Mouse (Mus musculus) retina, embryonic 14.5 days (tissue): ENCODE results near the gene Tnfrsf25.

Experiments
- DNase-seq: peaks from one replicate; pipeline ENCODE4 v3.0.0-alpha.2; 2015; ENCODE audit warnings: low spot score

Gene Tnfrsf25

DNA sequence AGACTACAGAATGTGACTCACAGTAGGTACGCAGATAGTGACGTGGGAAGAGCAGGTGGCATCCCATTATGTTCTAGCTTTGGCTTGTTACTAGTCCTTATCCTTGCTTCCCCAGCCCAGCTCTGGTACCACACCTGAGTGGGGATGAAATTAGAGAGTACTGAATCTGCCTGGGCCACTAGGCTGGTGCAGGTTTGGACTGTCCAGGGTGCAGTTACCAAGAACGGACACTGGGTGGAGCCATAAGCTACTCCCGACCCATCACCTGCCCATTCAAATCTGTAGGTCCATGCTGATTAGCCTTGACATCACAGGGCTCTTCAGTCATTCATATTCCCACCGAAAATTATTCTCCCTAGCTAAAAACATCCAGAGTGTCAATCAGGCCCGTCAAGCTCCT lies 24.7 kb downstream of the Tnfrsf25 start:
- peak; percentile 81 for DNase-seq

DNA sequence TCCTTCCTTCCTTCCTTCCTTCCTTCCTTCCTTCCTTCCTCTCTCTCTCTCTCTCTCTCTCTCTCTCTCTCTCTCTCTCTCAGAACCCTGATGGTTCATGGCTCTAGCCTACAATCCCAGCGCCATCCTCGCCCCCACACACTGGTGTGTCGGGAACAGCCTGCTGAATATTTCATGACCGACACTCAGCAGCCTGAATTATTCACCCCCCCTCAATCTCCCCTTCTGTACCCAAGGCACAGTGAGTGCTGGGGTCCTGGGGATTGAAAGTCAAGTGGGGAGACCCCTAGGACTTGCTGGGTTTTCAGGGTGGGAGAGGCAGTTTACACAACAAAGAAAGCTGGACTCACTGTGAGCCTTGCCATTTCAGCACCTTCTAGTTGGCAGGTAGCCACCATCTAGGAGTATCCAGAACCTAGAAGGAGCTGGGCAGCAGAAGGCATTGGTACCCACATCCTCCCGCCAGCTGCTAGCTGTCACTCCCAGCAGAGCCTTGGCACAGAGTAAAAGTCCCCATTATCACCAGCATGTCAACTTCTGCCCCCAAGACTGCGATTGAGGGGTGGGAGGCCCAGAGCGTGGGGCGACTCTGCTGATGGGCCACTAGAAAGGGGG lies 25.9 kb downstream of the Tnfrsf25 start:
- DNase-seq: no peak

DNA sequence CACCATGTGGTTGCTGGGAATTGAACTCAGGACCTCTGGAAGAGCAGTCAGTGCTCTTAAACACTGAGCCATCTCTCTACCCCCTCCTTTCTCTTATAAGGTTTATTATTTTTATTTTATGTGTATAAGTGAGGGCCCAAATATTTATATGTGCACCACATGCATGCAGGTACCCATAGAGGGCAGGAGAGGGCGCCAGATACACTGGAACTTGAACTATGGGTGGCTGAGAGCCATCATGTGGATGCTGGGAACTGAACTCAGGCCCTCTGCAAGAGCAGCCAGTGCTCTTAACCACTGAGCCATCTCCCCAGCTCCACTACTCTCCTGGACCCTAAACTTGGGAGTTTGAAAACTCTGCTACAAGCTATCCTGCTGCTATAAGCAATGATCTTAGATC lies 27.9 kb downstream of the Tnfrsf25 start:
- DNase-seq: no peak

DNA sequence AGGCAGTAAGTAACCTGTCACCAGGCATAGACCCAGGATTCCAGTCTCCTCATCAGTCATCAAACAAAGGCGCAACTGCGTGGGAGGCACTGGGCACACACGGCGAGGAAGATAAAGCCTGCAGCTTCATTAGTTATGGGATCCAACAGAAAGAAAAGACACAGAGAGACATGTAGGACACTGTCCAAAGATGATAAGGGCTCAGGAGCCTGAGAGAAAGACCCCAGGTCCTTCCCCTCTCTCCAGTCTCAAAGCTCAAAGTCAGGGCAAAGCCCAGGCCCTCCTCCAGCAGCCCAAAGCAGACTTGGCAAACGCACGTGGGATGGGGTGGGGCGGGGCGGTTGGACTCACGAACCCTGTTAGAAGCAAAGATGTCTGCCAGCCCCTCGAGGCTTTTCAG lies 29.7 kb downstream of the Tnfrsf25 start:
- DNase-seq: no peak

DNA sequence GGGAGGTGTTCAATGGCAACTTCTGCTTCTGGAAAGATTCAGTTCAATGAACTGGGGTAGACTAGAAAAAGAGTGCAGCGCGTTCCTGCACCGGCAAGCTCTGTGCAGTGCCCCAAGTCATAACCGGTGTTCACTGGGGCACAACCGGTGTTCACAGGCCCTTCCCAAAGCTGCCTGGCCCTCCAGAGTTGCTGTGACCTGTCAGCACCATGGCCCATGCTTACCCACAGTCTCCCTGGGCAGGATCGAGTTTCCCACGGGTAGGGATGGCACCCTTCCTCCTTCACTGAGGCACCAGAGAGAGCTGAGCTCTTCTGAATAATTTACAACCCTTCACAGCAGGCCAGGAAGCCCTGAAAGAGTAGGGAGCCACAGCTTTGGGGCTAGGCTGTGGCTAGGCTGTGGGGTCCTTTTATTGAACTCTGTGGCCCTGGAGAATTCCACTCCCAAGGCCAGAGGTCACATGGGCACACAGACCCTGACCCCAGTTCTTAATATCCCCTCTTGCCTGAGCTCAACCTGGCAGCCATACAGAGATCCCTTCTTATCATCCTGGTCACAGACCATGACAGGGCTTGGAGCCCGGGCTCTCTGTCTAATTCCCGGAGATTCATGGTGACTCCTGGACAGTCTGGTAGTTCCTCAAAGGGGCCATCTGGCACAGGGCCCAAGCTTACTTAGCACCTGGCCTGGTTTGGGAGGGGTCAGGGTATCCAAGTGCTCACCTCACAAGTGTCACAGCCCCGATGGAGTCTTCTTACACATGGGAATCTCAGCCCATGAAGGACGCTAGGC lies 30.5 kb downstream of the Tnfrsf25 start:
- DNase-seq: no peak

DNA sequence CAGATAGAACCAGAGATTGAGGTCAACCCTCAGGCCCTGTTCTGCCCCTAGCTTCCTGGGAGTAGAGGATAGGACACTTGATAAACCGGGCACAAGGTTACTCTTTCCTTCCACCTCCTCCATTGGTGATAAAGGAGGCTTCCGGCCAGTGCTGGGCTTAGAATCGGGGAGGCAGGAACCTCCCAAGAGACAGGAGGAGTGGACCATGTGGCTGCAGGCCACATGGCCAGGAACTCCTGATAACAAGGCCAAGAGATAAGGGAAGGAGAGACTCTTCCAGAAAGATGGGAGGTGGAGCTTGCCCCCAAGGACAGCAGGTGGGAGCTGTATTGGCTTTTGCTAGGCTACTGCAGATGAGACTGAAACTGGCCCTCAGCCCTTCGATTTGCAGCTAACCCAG lies 34.8 kb downstream of the Tnfrsf25 start:
- DNase-seq: no peak

DNA sequence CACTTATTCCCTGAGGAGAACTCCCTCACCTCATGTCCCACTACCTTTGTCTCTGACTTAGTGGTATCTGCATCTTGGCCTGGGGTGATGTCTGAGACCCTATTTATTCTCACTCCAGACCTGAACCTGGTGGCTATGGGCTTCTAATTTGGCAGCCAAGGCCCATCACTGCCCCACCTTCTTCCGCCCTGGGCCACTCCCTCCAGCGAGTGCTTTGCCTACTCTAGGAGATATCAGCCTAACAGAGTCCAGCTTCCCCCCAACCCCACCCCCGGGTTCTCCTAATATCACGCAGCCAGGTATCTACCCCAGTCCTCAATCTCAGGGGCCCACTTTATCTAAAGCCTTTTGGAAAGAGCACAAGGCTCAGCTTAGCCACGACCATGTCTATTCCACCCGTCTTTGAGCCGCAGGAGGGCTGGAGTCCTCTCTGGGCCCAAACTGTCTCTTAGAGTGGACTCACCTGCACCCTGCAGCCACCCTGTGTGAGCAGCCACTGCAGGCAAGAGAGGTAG lies 35.8 kb downstream of the Tnfrsf25 start:
- no peak for DNase-seq

DNA sequence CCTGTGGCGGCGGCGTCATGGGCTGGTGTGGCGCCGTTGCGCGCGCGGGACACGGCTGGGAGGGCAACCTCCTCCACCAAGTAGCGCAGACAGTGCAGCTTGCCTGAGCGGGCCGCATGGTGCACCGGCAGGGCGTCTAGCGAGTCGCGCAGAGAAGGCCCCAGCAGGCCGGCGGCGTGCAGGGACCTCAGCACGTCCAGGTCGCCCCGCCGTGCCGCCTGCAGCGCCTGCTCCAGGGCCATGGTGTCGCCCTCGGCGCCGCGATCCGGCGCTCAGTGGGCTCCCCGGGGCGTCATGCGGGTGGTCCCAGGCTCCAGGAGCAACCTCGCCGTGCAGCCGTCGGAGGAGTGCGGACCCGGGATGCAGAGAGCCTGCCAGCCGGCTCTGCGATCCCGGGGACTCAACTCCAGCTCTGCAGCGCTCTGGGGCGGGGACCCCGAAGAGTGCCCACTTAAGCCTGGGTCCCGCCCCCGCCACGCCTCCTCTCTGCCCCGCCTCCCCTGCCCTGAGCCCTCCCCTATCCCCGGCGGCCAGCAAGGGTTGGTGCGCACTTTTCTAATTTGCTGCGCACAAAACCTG lies 36.3 kb downstream of the Tnfrsf25 start, which contains the start of gene Espn:
Gene Espn, minus strand, starts transcription at position 406 of the 579 bp plus-strand sequence.
- peak; percentile 74 for DNase-seq

DNA sequence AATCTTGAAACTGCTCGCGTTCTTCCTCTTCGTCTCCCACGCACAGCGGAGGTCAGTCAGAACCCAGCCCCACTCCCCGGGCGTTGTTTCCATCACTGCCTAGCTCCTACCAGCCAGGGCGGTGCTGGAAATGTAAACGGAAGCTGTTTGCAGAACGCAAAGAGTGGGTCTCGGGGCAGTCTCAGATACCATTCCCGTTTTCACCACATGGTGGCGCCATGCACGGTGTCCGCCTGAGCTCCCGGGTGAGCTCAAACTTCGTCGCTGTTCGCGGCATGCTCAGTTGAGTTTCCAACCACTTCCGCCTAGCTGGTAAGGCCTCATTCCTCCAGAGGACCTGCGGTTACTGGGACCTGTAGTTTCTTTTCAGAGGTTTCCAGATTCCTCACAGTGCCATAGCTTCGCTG lies 38.0 kb downstream of the Tnfrsf25 start:
- peak; percentile 93 for DNase-seq

DNA sequence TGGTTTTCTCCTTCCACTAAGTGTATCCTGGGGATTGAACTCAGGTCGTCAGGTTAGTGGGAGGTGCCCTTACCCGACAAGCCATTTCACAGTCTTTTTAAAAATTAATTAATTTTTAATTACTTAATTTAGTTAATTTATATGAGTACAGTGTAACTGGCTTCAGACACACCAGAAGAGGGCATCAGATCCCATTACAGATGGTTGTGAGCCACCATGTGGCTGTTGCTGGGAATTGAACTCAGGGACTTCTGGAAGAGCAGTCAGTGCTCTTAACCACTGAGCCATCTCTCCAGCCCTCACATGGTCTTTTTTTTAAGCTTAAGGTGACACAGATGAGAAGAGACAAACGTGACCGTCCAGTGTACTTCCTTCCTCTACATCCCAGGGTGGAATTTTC lies 39.3 kb downstream of the Tnfrsf25 start:
- DNase-seq: no peak

DNA sequence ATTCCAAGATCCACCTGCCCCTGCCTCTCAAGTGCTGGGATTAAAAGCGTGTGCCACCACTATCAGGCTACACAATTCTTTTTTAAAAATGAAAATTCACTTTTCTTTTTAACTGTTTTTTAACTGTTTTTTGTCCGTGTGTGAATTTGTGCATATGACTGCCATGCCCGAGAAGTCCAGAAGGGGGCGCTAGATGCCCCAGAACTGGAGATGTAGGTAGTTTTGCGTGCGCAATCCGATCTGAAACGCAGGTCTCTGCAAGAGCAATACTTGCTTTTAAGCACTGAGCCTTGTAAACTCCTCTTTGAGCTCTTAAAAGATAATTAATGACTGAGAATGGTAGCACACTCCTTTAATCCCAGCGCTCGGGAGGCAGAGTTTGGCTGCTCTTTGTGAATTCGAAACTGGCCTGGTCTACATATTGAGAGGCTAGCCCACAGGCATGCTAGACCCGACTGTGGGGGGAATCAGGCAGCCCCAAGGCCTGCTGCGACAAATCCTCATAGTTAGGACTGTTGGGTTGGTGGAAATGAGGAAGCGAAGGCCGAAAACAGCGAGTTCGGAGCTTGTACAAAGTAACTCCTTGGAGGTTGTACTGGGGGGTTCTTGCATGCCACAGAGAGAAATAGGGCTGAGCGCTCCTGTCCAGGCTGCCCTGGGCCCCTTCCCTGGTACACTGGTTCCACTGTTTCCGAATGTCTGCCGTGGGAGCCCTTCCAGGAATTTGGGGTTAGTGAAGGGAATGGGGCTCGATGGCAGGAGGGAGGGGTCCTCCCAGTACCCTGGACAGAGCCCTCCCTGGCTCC lies 42.2 kb downstream of the Tnfrsf25 start:
- DNase-seq: peak; percentile 77

DNA sequence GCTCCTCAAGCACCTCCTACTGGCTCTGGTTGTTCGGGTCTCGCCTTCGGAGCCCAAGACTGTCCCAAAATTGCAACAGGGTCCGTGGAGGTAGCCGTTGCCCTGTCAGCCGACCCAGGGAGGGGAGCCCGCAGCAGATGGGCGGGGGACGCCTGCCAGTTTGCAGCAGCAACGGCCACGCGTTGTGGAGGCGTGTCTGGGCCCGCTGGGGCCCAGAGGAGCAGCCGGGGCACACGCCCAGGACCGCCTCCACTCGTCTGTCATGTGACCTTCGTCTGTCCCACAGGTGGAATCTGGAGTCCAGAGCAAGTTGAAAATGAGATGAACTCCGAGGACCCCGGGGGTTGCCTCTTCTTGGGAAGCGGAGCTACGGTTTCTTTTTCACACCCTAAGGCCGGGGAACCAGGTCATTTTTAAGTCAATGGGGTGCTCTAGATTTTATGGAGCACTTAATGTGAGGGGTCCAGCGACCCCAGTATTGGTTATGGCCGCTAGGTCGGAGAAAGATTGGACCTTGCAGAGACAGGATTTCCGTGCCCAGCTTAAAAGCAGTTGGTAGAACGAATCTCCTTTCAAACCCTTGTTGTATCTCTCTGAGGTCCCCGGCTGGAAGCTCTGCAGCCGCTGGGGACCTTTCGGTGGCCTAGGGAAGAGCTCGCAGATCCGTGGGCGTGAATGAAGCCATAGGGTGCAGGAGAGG lies 43.0 kb downstream of the Tnfrsf25 start, which contains the start of gene Hes2:
Gene Hes2, plus strand, starts transcription at position 283 of the 700 bp plus-strand sequence.
- DNase-seq: peak; percentile 45

DNA sequence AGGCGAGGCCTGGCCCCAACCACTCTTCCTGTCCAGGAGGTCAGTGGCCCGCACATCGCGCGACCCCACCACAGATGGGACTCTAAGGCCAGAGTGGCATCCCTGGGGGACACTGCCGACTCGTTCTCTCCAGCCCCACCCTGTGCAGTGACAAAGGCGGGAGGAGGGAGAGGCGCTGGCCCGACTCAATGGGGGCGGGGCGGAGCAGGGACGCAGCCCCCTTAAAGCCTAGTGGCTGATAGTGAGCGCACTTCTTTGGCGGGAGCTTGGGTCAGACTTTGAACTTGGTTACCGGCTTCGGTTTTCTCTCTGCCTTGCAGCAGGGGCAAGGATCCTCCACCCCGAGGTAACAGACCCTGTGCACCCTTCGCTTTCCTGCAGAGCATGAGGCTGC lies 43.5 kb downstream of the Tnfrsf25 start:
- DNase-seq: peak; percentile 52

DNA sequence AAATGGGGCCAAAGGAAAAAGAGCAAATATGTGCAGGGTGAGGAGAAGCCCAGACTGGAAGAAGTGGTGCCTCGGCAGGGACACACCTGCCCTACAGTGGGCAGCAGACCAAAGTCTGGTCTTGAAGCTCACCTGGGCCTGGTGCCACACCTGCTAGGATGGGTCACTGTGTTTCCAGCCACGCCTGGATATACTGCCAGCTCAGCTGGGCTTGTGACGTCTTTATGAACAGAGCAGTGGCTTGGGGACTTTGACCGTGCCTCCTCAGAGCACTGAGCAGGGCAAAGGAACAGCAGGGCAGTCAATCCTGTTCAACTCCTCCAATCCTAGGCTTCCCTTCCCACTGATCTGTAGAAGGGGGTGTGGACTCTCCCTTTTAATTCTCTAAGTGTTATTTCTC lies 45.0 kb downstream of the Tnfrsf25 start:
- DNase-seq: no peak

DNA sequence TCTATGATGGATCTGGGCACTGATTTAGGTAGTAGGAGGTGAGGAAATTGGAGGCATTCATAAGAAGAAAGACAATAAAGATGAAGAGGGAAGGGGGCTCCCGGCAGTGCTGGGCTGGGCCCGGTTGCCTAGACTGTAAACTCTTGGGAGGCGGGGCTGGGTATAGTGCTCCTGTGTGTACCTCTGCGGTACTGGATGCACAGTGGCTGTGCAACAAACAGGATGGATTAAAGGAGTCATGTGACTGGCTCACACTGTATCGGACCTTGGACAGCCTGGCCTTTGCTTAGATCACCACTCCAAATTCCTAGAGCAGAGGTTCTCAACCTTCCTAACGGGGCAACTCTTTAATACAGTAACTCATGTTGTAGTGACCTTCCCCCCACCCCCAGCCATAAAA lies 45.9 kb downstream of the Tnfrsf25 start:
- DNase-seq: no peak

DNA sequence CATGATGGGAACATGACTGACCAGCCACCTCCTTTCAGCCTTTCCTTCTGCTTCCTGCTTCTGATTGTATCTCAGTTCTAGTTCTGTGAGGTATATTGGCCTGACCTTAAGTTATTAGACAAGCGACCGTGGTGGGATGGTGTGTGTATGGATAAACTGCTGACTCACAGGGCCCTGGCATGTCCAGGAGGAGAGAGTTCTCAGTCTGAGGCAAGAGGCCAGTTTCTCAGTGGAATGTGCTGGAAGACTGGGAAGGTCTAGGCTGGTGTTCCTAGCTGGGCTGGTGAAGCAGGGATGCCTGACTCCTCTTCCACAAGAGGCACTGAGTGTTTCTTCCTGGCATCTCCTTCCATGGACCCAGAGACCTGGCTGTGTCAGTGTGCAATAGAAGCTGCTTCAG lies 47.0 kb downstream of the Tnfrsf25 start:
- DNase-seq: no peak

DNA sequence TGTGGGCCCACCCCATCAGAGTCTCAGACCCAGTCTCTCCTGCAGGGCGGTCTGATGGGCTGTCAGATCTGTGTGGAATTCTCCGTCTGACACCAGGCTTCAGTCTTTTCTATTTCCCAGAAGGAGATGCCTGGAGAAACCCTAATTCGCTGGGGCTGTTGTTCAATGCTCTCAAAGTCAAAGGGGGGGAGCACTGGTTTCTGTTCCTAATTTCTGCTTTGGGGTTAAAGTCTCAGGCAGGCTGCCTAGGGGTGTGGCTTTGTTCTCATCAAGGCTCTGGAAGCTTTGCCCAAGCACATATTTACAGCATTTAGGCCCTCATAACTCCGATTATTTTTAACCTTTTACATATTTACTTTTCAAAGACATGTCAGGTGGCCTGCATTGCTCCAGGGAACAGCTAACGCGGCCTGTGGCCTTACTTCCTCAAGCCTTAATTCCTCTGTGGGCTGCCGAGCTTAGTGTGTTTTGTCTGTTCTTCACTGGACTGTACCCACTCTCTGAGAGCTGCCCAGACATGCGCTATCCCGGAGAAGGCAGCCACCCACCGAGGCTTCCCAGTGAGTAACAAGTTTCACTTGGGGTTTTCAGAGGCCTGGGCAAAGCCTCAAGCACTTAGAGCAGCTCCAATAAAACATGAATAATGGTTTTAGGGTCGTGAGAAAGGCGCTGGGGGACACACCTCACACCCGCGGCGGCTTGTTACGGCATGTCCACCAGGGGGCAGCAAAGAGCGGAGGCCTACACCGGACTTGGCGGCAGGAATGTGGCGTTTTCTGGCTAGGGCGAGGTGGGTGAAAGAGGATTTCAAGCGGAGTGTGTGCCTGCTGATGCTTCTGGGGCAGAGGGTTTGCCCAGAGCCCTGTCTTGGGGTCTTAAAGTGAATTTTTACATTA lies 49.5 kb downstream of the Tnfrsf25 start:
- peak; percentile 82 for DNase-seq

DNA sequence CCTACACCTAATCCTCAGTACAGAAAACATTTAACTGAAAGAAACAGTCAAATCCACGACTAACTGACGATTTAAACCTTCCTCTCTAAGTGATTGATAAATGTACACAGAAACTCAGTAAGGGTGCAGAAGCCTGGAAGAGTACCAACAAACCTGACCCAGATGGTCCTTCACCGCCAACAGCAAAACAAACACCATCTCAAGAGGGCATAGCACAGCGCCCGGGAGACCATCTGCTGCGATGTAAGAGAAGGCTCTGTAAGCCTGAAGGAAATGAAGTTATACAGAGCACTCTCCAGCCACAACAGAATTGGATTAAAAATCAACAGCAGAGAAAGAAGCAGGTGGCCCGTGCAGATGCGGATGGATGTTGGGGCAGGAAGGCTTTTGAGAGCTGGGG lies 52.3 kb downstream of the Tnfrsf25 start:
- DNase-seq: no peak

DNA sequence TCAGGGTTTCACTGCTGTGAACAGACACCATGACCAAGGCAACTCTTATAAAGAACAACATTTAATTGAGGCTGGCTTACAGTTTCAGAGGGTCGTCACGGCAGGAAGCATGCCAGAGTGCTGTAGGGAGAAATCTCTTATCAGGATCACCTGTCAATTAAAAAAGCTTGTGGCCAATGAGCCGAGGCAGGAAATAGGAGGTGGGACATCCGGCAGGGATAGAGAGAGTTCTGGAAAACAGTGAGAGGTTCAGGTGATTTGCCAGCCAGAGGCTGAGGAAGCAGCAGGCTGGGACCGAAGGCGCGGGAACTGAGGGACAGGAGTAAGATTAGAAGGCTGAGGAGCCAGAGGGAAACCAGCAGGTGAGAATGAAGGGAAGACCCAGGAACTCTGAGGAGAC lies 53.4 kb downstream of the Tnfrsf25 start:
- no peak for DNase-seq
